17 mouse cellular contexts compared by ENCODE assay signal in the genomic region with DNA sequence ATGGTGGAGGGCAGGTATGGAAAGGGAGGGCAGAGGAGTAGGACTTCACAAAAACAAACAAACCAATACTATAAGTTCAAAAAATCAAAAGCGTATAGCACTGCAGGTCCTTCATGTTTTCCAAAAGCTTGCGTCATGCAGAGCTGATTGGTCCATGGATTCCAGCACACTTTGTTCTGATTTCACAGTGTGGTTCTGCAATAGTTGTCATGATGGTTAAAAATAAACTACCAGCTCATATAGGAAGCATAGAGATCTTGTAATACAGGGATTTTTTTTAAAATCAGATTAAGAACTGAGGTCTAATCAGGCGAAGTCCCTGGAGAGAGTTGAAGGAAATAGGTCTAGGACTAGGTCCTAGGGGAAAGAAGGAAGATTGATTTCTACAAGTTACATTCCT.
A peak's percentile ranks its signal among the peaks of the same experiment; 100 is the strongest.
DNase-seq lines count a peak whose midpoint lies in the region; ATAC-seq and TF ChIP-seq lines count a peak whose summit lies in the region.
"Had no signal": no experiment of that assay in that cellular context is flagged by ENCODE, and none has a peak within 500 bp of the region (broad histone marks: within the 10 kb centered on the region; RNA-seq: fewer than 3 reads in every experiment).

No protein-coding gene starts in this region.

- no peak overlapping the region for H3K4me3 ChIP-seq in heart, embryonic 11.5 days (ENCODE audit: low read depth, low read length)
- no peak overlapping the region for H3K4me3 ChIP-seq in lung, postnatal 0 days (ENCODE audit: low read depth, low read length)
- H3K4me3 ChIP-seq in intestine, postnatal 0 days (ENCODE audit: low read depth, low read length), result no peak overlapping the region
- H3K4me3 ChIP-seq in liver, embryonic 16.5 days (ENCODE audit: low read depth, low read length), result no peak overlapping the region
- H3K4me3 ChIP-seq: midbrain, embryonic 10.5 days; neural tube, embryonic 13.5 days had no signal

- no peaks in the 10 kb centered on the region for H3K27me3 ChIP-seq in heart, embryonic 11.5 days (ENCODE audit: control insufficient read depth, insufficient read depth, low read length)
- H3K27me3 ChIP-seq in lung, postnatal 0 days (replicated peaks; ENCODE audit: insufficient read depth, low read length), result no peaks in the 10 kb centered on the region
- no peaks in the 10 kb centered on the region for H3K27me3 ChIP-seq in intestine, postnatal 0 days (replicated peaks; ENCODE audit: control insufficient read depth, insufficient read depth, low read length)
- H3K27me3 ChIP-seq in liver, embryonic 16.5 days (ENCODE audit: control insufficient read depth, insufficient read depth, low read depth, low read length), result no peaks in the 10 kb centered on the region
- H3K27me3 ChIP-seq: neural tube, embryonic 13.5 days had no signal

- H3K4me1 ChIP-seq in heart, embryonic 11.5 days (ENCODE audit: control insufficient read depth, insufficient read depth, low read length), result peaks cover 6% of the 10 kb centered on the region
- H3K4me1 ChIP-seq in lung, postnatal 0 days (ENCODE audit: insufficient read depth, low read depth, low read length), result no peaks in the 10 kb centered on the region
- 0 out of 2 replicates have a peak, but pooled peaks cover 3% of the 10 kb centered on the region for H3K4me1 ChIP-seq in intestine, postnatal 0 days (replicated peaks; ENCODE audit: control insufficient read depth, insufficient read depth, low read length)
- H3K4me1 ChIP-seq in liver, embryonic 16.5 days (ENCODE audit: control insufficient read depth, low read depth, low read length), result no peaks in the 10 kb centered on the region
- H3K4me1 ChIP-seq: midbrain, embryonic 10.5 days; neural tube, embryonic 13.5 days had no signal

- TF ChIP-seq EP300 in lung, postnatal 0 days (IDR thresholded peaks at IDR 0.05), result peak; percentile 97

- 88% methylated on average over 3 of the region's 3 CpGs for WGBS in heart, embryonic 11.5 days (ENCODE audit: insufficient replicate concordance)
- WGBS in lung, postnatal 0 days, result 51% methylated on average over 3 of the region's 3 CpGs
- WGBS in intestine, postnatal 0 days, result 41% methylated on average over 3 of the region's 3 CpGs
- 62% methylated on average over 3 of the region's 3 CpGs for WGBS in liver, embryonic 16.5 days (ENCODE audit: insufficient replicate concordance)

- H3K36me3 ChIP-seq in heart, embryonic 11.5 days (ENCODE audit: control insufficient read depth, insufficient read depth, low read length), result no peaks in the 10 kb centered on the region
- no peaks in the 10 kb centered on the region for H3K36me3 ChIP-seq in lung, postnatal 0 days (ENCODE audit: insufficient read depth, low read length)
- H3K36me3 ChIP-seq in intestine, postnatal 0 days (ENCODE audit: control insufficient read depth, insufficient read depth), result no peaks in the 10 kb centered on the region
- H3K36me3 ChIP-seq in liver, embryonic 16.5 days (ENCODE audit: control insufficient read depth, insufficient read depth), result no peaks in the 10 kb centered on the region
- H3K36me3 ChIP-seq: G1E; midbrain, embryonic 10.5 days; neural tube, embryonic 13.5 days had no signal

- TF ChIP-seq CTCF in lung, postnatal 0 days (IDR thresholded peaks at IDR 0.05), result no peak
- no peak for TF ChIP-seq CTCF in intestine, postnatal 0 days (IDR thresholded peaks at IDR 0.05; ENCODE audit: low read depth)

- ATAC-seq in heart, embryonic 11.5 days (replicated peaks; ENCODE audit: insufficient number of reproducible peaks, low FRiP score, low TSS enrichment), result no peak
- ATAC-seq in lung, postnatal 0 days, result peak; percentile 93
- peak; percentile 89 for ATAC-seq in intestine, postnatal 0 days
- peak; percentile 82 for ATAC-seq in liver, embryonic 16.5 days (ENCODE audit: low read depth)
- ATAC-seq: hindbrain, embryonic 16.5 days had no signal

- no peaks in the 10 kb centered on the region for H3K9me3 ChIP-seq in heart, embryonic 11.5 days (replicated peaks; ENCODE audit: control insufficient read depth, low read length)
- no peaks in the 10 kb centered on the region for H3K9me3 ChIP-seq in lung, postnatal 0 days (ENCODE audit: low read length)
- H3K9me3 ChIP-seq in intestine, postnatal 0 days (ENCODE audit: control insufficient read depth), result no peaks in the 10 kb centered on the region
- no peaks in the 10 kb centered on the region for H3K9me3 ChIP-seq in liver, embryonic 16.5 days (replicated peaks; ENCODE audit: control insufficient read depth, low read length)
- H3K9me3 ChIP-seq: G1E; midbrain, embryonic 10.5 days; neural tube, embryonic 13.5 days had no signal

- H3K9ac ChIP-seq in heart, embryonic 11.5 days (ENCODE audit: low read depth, low read length), result no peak overlapping the region
- no peak overlapping the region for H3K9ac ChIP-seq in lung, postnatal 0 days (replicated peaks; ENCODE audit: low read depth)
- H3K9ac ChIP-seq in intestine, postnatal 0 days (ENCODE audit: low read depth, low read length), result no peak overlapping the region
- no peak overlapping the region for H3K9ac ChIP-seq in liver, embryonic 16.5 days (ENCODE audit: low read depth, low read length)
- H3K9ac ChIP-seq: neural tube, embryonic 13.5 days had no signal

- peak; percentile 88 for DNase-seq in heart, adult 11 months
- DNase-seq in lung, postnatal 0 days (ENCODE audit: low spot score), result peak; percentile 94
- no peak for DNase-seq in lung, adult 18-20 months
- no peak for DNase-seq in ovary, adult 18-20 months (ENCODE audit: low spot score)
- DNase-seq in natural killer cell, adult 2 months (ENCODE audit: low spot score in 2 of 2), result no peak
- DNase-seq: cerebellum, postnatal 10 days; heart, postnatal 4 days; kidney, adult 8-10 months; lung, postnatal 36 days; thymus, postnatal 4 days had no signal

- no peak overlapping the region for H3K4me2 ChIP-seq in heart, embryonic 11.5 days
- no peak overlapping the region for H3K4me2 ChIP-seq in lung, postnatal 0 days (replicated peaks; ENCODE audit: low read depth, low read length)
- no peak overlapping the region for H3K4me2 ChIP-seq in intestine, postnatal 0 days (replicated peaks; ENCODE audit: low read depth)
- no peak overlapping the region for H3K4me2 ChIP-seq in liver, embryonic 16.5 days (ENCODE audit: low read depth, low read length)
- H3K4me2 ChIP-seq: neural tube, embryonic 13.5 days had no signal

- no peak overlapping the region for H3K27ac ChIP-seq in heart, embryonic 11.5 days (ENCODE audit: low read depth, low read length)
- H3K27ac ChIP-seq in lung, postnatal 0 days (ENCODE audit: low read length), result no peak overlapping the region
- no peak overlapping the region; the same call in 1 of the 2 replicates for H3K27ac ChIP-seq in intestine, postnatal 0 days (ENCODE audit: low read depth, low read length)
- 0 out of 2 replicates have a peak overlapping the region, but pooled peaks have one; percentile 47 for H3K27ac ChIP-seq in liver, embryonic 16.5 days (ENCODE audit: low read length)
- H3K27ac ChIP-seq: midbrain, embryonic 10.5 days; neural tube, embryonic 13.5 days had no signal

Comparison
In these comparisons a context has a peak if more than half of its experiments do, and no peak if none do; other contexts are left out.
1. DNase-seq: peak in heart, adult 11 months (single experiment) and lung, postnatal 0 days (single experiment); none in lung, adult 18-20 months (0 of 2), ovary, adult 18-20 months (single experiment) and natural killer cell, adult 2 months (0 of 2).